Mouse (Mus musculus) gastrocnemius, adult 18-20 months (tissue): ENCODE measurements at regions not wholly inside any gene's neighbourhood (a gene's known extent, or its start where the extent isn't known, plus 50 kb on each side); places are given as distances from the start of the nearest gene placed in this dataset.

Source experiments
- DNase-seq: peaks from one replicate; pipeline ENCODE4 v3.0.0; 2021; ENCODE audit warnings: low spot score

DNA sequence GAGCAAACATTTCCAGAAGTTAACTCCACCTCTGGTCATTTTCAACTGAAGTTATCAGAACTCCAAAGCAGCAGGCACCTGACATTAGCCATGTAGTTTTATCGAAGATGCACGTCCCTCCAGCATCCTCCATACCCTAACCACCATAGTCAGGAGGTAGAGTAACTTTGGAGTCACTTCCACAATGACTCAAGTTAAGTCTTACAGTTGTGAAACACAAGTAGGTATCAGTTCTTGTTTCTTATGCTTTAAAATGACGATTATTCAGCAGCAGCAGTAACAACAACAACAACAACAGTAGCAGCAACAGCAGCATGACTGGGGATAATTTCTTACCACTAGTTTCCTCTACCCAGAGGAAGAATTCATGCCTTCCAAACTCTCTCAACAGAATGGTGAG, 51.3 kb upstream of the Tank start:
- no peak for DNase-seq

DNA sequence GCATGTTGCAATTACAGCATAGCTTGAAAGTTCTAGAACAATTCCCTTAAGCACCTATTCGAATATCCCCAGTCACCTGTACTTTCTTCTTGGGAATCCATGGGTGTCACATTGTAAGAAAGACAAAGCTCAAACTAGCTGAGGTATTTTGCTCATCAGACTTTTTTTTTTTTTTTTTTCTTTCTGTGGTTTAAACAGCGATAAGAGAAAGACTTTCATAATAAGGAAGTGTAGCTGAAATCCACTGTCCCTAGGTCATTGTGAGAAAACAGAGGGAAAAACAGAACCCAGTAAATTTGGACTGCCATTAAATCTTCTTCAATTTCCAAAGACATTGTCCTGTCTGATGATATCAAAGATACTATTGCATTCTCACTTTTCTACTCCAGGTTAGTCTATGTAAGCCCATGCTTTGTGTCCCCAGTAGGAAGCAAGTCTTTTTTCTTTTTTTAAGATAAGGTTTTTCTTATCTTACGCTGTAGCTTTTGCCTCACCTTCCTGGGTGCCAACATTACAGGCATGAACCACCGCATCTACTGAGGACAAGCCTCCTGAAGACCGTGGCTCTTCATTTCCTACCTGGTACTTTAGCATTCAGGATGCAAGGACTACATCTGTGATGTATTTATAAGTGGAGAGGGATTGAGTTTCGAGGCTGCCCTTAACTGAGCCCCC, 54.2 kb upstream of the Tank start:
- DNase-seq = no peak

DNA sequence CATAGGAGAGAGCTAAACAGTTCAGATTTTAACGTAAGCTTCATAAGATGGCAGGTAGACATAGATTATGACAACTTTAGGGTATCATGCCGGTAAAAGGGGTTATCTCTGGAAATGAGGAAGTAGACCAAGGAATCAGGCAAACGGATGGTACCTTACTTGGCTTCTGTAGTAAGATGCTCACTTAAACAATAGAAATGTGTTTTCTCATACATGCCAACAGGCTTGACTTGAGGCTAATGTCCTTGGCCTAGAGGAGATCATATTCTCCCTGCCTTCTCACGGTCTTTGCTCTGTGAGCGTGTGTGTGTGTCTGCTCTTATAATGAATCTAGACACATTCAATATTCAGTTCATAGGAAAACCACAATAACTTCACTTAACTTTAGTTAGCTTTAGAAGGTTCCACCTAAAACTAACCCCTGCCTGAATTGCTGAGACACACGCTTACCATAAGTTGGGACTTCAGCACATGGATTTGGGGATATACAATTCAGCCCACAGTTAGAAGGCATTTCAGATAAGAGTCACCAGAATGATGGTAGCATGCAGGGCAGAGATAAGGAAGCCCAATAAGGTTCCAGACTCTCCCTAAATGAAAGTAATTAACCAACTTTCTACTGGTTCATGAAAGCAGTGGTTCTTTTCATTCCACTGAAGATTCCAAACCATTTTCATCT, 63.8 kb upstream of the Tank start:
- DNase-seq = no peak

DNA sequence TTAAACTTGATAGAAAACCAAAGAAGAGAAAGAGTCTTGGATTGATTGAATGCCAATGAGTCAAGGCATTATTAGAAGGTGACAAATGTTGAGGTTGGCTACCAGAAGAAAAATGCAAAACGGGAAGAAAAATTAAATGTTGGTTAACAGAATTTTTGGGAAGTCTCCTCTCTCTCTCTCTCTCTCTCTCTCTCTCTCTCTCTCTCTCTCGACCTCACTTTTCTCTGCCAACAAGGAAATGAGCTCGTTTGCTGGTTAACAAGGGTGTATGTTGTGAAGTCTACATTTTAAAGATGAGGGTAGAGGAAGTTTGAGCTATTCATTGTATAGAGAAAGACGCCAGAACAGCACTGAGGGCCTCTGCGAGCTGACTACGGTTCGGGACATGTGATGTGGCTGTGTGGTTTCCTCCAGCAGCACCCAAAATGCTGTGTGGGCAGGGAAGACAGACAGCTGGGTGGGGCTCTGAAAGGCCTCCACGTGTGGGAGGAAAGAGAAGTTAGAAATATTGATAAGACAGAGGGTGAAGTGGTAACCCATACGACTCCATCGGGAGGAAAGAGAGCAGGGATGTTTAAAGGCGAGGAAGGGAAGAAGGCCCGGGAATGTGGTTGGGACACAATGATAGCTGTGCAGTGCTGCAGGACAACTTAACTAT, 64.5 kb upstream of the Tank start:
- no peak for DNase-seq

DNA sequence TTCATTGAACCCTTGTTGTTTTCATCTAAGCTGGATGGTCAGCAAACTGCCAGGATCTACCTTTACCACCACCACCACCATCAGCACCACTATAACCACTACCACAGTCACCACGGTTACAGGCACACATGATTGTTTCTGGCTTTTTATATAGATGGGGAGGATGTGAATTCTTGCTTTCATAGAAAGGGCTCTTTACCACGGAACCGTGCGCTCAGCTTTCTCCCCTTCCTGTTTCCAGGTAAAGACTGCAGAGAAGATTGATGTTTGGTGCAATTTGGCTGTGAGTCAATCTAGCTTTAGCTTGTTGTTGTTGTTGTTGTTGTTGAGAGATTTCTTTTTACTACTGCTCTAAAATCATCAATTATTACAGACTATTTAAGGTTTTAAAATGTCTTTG, 74.8 kb upstream of the Tank start:
- DNase-seq = no peak

DNA sequence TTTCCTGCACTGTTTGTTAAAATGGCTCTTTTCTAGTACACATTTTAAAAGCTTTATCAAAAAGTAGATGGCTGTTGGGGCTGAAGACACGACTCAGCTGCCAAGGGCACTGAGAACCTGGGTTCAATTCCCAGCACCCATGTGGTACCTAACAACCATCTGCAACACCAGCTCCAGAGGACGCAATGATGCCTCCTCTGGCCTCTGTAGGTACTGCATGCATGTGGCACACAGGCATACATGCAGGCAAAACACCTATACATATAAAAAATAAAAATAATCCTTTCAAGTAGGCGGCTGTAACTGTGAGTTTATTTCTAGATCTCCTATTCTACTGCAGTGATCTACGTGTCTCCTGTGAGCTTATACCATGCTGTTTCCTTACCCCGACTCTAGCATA, 76.5 kb upstream of the Tank start:
- no peak for DNase-seq

DNA sequence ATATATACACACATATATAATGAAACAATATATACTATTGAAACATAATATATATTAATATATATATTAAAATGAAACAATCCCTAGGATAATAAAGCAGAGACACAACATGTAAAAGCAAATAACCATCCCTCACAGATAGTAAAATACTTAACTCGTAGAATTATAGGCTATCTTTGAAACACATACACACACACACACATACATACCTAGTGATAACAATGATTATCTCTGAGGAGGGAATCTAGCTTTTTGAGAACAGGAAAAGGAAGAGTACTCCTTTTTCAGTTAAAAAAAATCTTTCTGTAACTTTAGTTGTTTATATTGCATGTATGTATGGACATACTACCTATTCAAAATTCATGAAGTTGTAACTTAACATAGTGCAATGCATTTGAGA, 79.1 kb upstream of the Tank start:
- no peak for DNase-seq

DNA sequence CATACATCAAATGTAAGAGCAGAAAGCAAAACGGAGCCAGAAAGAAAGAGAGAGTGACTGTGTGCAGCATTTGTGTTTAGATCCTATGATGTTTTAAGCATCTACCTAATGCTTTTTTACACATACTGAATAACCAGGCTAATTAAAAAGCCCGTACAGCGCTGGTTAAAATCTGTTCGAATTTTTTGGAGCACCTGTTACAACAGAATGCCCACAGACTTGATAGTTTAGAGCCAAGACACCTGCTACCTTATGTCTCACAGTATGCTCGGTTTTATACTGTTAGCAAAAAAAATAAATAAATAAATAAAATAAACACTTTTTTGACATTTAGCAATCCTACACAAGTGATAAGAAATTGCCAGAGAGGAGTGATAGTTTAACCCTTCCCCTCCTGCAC, 80.5 kb upstream of the Tank start:
- DNase-seq = no peak

DNA sequence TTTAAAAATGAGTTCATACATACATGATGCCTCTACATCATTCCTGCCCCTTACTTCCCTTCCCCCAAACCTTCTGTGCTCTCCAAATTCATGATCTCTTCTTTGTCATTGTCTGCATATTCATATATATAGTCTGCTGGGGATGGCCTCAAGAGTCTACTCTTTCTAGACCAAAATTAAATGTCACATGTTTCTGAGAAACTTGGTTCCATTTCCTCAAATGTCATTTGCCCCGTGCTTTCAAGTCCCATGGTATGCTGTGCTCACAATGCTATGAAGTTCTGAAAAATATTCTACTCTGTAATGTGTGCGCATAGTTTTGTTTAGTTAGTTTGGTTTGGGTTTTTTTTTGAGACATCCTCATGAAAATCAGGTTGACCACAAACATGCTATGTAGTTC, 81.4 kb upstream of the Tank start:
- no peak for DNase-seq

DNA sequence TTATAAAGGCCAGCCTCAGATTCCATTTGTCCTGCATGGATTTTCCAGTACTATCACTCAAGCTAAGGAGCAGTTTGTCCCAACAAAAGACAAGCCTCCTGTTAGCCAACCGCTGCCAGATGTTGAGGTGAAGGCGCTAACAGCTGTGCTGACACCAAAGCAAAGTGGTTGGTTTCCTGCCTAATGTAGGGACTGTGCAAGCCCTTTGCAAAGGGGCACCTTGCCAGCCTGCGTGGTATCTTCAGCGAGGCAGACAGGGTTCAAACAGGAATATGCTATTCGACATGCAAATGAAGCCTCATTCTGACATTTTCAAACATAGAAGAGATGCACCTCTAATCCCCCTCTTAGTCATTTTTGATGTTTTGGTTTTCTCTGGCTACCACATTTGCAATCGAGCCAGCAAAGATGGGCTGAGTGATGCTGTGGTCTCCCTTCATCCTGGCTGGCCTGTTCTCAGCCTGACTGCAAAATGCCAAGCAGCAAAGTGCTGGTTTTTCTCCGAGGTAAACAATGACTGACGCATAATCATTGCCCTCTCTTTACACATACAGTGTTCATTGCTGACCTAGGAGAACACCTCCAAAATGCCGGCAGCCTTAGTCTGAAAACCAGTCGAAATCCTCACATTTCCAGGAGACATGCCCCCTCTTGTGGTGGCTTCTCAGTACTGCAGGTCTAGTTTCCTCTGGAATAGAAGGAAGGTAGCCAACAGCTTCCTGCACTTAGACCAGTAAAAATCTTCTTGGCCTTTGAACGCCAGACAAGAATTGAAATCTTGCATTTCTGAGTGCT, 84.3 kb upstream of the Tank start:
- peak; percentile 66 for DNase-seq

DNA sequence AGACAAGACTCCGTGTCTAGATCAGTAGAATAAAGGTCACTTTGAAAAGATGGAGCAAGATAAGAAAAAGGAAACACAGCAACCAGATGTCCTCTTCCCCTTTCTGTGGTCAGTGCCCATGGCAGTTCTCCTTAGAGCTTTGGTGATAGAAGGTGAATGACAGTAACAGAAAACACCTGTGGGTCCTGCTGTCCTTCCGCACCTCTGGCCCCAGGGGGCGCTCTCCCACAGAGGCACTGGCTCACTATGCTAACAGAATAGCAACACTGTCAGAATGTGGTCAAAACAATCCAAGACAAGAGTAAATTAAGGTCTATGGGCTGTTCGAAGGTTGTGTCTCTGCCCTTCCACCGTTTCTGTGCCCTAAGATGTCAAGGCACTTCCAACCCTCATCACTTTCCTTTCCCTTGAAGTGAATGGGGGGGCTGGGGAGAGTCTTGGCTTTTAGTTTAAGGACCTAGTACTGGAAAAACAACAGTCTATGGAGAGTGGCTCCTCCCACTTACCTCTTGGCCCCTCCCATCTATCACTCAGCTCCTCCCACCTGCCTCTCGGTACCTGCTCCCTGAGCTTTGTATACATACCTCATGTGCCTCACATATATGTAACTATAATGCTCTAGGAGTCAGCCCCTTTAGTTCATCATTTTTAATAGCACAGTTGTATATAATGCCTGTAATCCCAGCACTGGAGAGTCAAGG, 86.2 kb upstream of the Tank start:
- peak; percentile 4 for DNase-seq

DNA sequence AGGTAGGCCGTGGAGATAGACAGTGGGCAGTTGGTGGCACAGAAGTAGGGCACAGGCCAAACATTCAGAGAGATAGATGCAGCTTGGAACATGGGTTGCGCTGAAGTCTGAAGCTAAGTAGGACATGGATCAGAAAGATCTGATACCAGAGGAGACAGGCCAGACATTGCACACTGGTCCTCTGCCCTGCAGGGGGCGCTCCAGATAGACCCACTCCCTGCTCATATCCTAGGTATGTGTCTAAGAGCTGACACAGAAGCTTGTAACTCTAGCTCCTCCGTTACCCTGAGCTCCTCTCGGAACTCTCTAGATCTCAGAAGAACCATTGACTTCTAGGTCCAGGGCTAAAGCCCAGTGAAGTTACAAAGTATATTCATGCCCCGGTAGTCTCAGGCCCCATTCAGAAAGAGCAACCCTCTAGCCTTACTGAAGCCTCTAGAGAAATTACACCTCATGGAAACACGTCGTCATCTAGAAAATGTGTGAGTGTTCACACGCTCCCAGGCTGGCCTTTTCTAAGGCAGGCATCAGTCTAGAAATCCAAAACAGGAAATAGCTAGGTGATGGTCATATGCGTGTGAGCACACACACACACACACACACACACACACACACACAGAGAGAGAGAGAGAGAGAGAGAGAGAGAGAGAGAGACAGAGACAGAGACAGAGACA, 87.8 kb upstream of the Tank start:
- DNase-seq = no peak

DNA sequence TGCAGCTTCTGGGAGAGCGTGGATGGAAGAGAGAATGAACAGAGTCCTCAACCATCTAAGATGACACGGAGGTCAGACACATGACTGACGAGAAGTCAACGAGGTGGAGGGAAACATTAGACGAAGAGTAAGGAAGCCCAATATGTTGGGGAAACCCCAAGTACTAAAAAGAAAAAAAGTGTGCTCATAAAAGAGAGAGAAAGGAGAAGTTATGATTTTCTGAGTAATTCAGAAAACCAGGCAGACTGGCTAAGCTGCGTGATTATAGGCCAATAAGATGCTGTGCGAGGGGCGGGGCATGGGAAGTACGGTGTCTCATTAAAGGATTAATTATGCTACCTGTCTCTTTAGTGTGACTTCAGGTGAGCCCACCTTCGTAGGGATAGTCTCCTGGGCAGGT, 88.6 kb upstream of the Tank start:
- no peak for DNase-seq

DNA sequence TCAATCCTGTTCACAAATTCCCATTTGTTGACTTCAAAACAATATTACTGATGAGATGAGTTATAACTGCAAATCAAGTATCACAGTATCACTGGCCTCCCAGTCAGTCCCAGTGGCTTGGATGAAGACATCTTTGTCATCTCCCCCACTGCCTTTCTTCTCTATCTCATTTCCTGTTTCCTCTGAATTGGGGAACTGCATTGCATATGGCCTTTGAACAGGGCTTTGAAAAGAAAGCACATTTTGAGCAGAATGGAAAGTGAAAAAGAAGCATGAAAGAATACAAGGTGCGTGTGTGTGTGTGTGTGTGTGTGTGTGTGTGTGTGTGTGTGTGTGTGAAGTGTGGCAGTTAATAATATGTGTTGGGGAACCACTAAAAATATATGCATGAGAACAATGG, 94.6 kb upstream of the Tank start:
- DNase-seq = no peak

DNA sequence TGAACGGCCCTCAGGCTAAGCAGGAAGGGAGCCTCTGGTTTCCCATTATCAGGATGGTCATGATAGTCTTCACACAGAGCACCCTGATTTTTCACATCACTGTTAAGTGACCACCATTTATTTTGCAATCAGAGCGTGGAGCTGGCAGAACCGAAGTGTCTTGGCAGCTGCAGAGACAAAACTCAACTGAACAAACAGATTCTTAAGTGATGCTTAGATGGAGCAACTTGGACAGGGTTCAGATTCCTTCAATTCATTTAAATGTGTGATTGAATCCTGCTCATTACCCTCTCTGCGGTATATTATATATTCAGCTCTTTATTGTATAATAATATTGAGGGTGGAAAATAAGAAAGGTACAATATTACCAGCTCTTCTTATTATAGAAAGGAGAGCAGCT, 101.7 kb upstream of the Tank start:
- no peak for DNase-seq

DNA sequence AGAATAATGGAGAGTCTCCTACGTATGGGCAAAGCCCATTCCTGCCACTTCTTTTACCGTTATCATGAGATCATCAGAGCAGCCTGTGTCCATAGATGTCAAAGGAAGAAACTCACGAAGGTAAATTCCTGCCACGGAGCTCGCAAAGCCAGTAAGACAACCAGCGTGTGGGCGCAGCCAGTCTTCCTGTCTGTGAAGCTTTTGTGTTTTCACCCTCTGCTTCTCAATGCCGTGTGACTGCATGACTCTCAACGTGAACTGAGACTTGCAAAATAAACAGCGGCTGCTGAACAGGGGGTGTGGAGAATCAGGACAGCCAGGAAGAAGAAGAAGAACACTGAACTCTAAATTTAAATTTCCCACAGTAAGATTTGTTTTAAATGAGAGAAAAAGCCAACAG, 103.8 kb upstream of the Tank start:
- DNase-seq = no peak

DNA sequence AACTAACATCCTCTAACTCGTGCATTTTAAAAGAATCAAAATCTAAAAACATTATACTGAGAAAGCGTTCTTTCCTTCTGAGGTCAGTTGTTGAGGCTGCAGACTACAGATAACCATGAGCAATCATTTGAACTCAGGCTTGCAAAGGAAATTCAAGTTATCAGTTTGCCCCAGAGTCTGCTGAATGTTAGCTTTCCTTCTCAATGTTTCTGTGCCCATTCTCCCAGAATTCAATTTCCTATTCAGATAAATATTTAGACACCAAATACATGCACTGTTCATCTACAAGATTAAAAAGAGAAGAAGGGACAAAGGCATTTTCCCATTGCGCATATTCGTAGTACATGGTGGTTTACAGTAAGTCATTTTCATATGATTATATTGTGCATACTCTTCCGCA, 107.9 kb upstream of the Tank start:
- DNase-seq = no peak

DNA sequence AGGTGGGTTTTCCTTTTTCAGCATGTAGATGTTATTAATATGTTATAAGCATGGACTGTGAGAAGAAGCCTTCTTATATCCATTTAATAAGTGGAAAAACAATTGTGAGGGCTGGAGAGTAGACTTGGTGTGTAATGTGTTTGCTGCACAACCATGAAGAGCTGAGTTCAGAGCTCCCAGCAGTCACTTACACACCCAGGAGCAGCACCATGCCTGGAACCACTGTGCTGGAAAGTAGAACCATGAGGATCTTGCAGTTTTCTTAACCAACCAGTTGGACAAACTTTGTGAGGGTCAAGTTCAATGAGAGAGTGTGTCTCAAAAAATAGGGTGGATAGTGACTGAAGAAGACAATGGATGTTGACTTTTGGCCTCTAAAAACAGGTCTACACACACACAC, 108.3 kb upstream of the Tank start:
- no peak for DNase-seq

DNA sequence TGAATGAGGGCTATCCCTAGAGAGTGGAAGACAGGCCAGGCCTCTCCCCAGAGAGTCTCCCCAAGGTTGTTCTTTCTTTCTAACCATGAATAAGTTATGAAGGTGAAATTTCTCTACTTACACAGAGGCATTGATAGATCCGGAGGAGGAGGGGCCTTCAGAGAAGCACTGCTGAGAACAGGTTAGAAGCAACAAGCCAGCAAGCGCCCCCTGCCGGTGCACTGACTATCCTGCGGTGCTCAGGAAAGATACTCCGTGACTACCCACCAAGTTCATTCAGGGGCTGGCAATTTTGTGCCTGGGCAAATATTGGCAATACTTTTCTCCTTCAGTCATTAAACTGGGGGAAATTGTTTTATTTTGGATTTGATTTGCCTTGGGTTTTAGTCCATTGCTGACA, 122.5 kb upstream of the Tank start:
- peak; percentile 29 for DNase-seq

DNA sequence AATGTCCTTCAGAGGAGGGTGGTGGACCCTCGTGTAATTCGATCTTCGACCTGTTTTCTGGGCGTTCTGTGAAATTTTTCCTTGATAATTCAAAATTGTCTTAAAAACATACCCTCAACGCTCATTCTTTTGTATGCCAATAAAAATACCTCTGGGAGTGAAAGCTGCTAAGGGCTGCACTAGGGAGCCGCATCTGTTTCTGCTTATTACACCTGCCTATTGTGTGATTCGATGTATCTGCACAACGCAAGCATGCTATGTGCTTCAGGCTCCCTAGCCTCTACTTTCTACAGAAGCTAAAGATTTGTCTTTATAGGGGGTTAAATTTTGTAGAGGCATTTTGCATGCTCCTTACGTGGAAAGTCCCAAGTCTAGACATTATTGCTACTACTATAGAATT, 123.7 kb upstream of the Tank start:
- DNase-seq = no peak

DNA sequence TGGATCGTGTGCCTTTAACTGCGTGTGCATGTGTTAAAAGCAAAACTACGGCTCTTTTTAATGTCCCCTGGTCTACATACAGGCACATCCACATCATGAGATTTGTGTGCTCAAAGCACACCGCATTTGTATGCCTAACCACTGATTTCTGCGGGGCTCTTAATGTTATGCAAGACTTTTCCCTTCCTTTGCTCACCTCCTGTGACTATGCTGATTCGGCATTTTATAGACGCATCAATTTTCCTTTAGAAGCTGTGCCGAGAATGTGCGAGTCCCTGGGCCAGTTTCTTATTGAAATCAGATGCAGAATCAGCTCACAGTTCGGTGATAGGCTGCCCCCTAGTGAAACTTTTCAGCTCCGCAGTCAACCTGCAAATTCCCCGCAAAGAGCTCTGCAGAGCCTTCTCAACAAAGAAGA, 124.1 kb upstream of the Tank start:
- DNase-seq = peak; percentile 92
